Mouse (Mus musculus): Measurements from ENCODE around the gene Usp37.

DNA sequence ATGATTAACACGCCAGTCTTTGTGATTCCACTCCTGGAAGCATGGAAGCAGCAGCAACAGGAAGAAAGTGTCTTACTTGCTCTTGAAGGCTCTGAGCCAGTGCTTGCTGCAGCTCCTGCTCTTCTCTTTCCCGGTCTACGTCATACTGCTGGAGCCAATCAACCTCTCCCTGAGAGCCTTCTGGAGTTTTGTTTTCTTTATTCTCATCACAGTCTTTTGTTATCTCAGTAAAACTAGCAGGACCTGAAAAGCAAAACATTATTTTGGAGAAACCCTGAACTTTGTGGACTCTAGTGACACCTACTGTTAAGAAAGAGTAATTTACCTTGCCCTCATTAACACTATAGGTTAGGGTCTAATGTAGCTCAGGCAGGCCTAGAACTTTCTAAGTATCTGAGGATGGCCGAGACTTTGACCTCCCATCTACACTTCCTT is 91.5 kb downstream of the Usp37 start:
- TF ChIP-seq CTCF (IDR thresholded peaks at IDR 0.05) = peak; percentile 76
- TF ChIP-seq EP300 (IDR thresholded peaks at IDR 0.05) = peak; percentile 49; the same call in 1 of the 2 replicates

All from lung, postnatal 0 days (tissue).